Mouse (Mus musculus): Measurements from ENCODE around the gene Defb7.

Defb7 gene

GRCm38 (mm10) chr8:19494797-19495196, at the start of gene Defb7:
Defb7 (plus strand) TSS chr8:19495097.
- DNase-seq = no peak

GRCm38 (mm10) chr8:19446378-19446777, 48.5 kb upstream of the Defb7 start:
- no peak for DNase-seq

GRCm38 (mm10) chr8:19461355-19461754, 33.5 kb upstream of the Defb7 start:
- no peak for DNase-seq

DNA sequence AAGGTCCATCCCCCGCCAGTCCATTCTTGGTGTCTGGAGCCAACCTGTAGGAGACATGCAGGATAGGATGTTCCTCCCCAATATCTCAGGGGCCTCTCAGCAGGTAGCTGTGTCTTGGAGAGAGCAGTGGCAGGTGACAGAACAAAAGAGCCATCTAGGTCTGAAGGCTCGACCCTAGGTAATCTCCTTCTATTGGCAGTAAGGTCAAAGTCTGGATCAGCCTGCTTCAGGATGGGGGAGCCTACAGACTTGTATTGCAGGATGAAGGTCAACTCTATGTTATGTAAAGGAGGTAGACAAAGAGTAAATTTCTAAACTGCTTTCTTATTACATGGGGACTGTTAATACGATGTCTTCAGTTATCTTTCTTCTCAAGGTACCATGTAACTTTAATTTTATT, 25.9 kb upstream of the Defb7 start:
- DNase-seq = no peak

DNA sequence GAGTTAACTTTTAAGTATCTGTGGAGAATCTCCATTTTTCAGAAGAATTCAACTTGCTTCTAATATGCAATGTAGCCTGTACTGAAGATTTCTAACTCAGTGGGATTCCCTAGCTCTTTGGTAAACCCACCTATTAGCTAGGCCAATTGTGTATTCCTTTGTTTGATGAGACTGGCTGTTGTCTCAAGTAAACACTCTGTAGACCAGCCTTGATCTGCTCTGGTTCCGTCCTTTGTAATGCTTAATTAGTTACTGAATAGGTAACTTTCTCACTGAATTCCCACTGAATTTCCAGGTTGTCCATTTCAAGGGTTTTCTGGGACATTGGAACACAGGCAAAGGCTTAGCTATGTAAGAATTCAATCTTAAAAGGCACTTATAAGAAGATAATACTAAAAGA, 5.6 kb downstream of the Defb7 start:
- no peak for DNase-seq

DNA sequence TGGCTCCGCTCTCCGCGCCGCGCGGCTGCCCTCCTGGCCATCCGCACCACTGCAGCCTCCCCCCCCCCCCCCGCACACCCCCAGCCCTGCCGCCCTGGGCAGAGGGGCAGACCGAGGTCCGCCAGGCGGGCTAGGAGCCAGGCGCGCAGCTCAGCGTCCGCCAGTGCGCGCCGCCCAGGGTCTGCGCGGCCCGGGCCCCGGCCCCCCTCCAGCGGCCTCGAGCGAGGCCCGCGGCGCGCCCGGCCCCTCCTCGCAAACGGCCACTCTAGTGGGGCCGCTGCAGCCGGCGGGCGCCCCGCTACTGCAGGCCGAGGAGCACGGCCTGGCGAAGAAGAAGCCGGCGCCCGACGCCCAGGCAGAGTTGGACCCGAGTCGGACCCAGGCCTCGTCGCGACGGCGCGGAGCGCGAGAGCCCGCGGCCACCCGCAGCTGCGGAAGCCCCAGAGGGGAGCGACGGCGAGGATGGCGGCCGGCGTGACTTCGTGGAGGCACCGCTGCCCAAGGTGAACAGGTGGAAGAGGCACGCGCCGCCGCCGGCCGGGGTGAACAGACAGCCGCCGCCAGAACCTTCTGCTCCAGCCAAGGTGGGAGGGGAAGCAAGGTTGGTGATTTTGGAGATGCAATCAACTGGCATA, 40.4 kb downstream of the Defb7 start:
- DNase-seq = no peak

DNA sequence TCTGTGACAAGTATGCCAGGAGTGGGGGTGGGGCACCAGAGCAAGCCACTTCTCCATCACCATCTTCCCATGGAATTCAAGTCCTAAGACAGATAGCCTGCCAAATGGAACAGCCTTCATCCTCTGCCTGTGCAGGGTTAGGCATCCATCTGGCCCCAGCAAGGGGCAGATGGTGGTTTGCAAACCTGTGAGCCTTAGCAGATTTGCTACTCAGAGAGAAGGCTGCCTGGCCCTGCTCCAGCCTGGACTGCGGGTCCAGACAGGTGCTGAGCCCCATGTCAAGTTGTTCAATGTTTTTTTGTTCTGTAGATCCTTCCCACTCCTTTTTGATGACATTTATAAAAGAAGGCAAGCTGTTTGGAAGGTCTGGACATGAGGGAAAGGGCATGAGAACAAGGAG, 45.5 kb downstream of the Defb7 start:
- no peak for DNase-seq
